Mouse (Mus musculus): ENCODE measurements at regions not wholly inside any gene's neighbourhood (a gene's known extent, or its start where the extent isn't known, plus 50 kb on each side); places are given as distances from the start of the nearest gene placed in this dataset.

DNA sequence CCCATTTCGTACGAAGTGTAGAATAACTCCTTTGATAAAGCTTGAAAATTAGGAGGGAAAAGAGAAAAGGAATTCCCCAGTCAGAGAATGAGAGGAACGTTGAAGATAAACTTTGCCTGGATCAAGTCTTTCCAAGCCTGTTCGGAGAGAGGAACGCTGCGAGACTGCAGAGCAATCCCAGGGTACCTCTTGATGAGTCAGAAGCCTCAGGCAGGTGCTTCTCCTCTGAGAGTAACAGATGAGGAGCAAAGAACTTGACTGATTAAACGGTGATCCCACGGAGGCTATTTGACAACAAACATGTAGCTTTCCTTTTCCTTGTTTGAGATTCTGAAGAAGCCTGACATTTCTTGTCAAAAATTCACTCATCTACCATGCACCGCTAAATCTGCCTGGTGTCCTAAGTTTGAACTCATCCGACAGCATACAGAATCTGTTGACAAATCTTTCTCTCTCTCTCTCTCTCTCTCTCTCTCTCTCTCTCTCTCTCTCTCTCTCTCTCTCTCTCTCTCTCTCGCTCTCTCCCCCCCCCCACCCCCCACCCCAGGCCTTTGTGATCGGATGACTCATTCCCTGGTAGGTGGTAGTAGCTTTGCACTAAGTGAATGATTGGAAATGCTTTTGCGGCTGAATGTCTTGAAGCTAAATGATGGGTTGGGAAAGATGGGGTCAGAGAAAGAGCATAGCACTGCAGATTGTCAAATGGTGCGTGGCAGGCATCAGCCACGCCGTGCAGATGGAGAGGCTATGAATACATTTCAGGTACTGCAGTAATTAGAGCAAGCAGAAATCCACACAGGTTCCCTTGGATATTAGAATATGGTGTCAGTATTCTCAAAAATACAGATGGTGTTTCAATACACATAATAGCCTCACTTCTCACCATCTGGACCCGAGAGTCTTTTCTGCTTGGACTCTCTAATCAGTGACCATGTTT is 496.1 kb upstream of the Atp2b1 start:
- 83% methylated on average over 16 of the region's 17 CpGs for WGBS
- Histone ChIP-seq H3K27me3 (replicated peaks; ENCODE audit: low read depth, poor library complexity, severe bottlenecking) (no peaks in the 10 kb centered on the region), H3K36me3 (replicated peaks) (no peaks in the 10 kb centered on the region), H3K4me3 (no peak overlapping the region), H3K4me1 (no peaks in the 10 kb centered on the region), H3K9me3 (no peaks in the 10 kb centered on the region), H3K27ac (replicated peaks) (no peak overlapping the region)
- no peak for DNase-seq (ENCODE audit: low spot score)

DNA sequence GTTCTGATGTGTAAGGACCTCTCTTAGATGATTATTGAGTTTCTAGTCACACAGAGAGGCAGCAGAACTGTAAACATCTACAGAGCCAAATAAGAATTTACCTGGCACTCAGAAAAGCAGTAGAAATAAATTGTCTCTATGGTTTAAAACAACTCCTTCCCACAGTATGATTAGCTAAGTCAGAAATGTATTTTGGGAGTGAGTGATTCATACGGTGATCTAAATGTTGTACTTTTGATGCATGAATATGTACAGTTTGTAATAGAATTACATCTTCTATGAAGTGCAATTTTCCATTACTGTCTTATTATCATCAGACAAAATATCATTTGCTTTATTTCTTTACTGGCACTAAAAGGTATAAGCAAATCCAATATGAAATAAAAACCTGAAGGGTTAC is 489.8 kb upstream of the Atp2b1 start:
- no peaks in the 10 kb centered on the region for H3K27me3 ChIP-seq (replicated peaks; ENCODE audit: low read depth, poor library complexity, severe bottlenecking)

GRCm38 (mm10) chr10:98434974-98435373 is 479.2 kb upstream of the Atp2b1 start:
- H3K27me3 ChIP-seq (replicated peaks; ENCODE audit: low read depth, poor library complexity, severe bottlenecking) = no peaks in the 10 kb centered on the region
- no peaks in the 10 kb centered on the region for H3K4me1 ChIP-seq
- WGBS = 93% methylated on average over 3 of the region's 3 CpGs
- H3K4me3 ChIP-seq = no peak overlapping the region
- H3K27ac ChIP-seq (replicated peaks) = no peak overlapping the region
- no peak for DNase-seq (ENCODE audit: low spot score)
- no peaks in the 10 kb centered on the region for H3K9me3 ChIP-seq
- H3K36me3 ChIP-seq (replicated peaks) = no peaks in the 10 kb centered on the region

More for the DNA sequence above, 489.8 kb upstream of the Atp2b1 start:
- Histone ChIP-seq H3K4me1 (no peaks in the 10 kb centered on the region), H3K4me3 (no peak overlapping the region), H3K36me3 (replicated peaks) (no peaks in the 10 kb centered on the region), H3K9me3 (no peaks in the 10 kb centered on the region), H3K27ac (replicated peaks) (no peak overlapping the region)
- no peak for DNase-seq (ENCODE audit: low spot score)
- WGBS = 94% methylated on average over 1 of the region's 1 CpGs

- 88% methylated on average over 2 of the region's 2 CpGs for WGBS
- DNase-seq (ENCODE audit: low spot score) = no peak
- Histone ChIP-seq H3K27me3 (replicated peaks; ENCODE audit: low read depth, poor library complexity, severe bottlenecking) (no peaks in the 10 kb centered on the region), H3K4me1 (no peaks in the 10 kb centered on the region), H3K36me3 (replicated peaks) (no peaks in the 10 kb centered on the region), H3K27ac (replicated peaks) (no peak overlapping the region), H3K9me3 (no peaks in the 10 kb centered on the region), H3K4me3 (no peak overlapping the region)
Measured at GRCm38 (mm10) chr10:98461538-98461937, 452.7 kb upstream of the Atp2b1 start.

GRCm38 (mm10) chr10:98474581-98474980 is 439.6 kb upstream of the Atp2b1 start:
- no peaks in the 10 kb centered on the region for H3K4me1 ChIP-seq
- H3K27ac ChIP-seq (replicated peaks) = no peak overlapping the region
- no peaks in the 10 kb centered on the region for H3K9me3 ChIP-seq
- no peak overlapping the region for H3K4me3 ChIP-seq
- no peak for DNase-seq (ENCODE audit: low spot score)
- 89% methylated on average over 3 of the region's 3 CpGs for WGBS
- H3K36me3 ChIP-seq (replicated peaks) = no peaks in the 10 kb centered on the region
- no peaks in the 10 kb centered on the region for H3K27me3 ChIP-seq (replicated peaks; ENCODE audit: low read depth, poor library complexity, severe bottlenecking)

- no peaks in the 10 kb centered on the region for H3K36me3 ChIP-seq (replicated peaks)
- no peak overlapping the region for H3K27ac ChIP-seq (replicated peaks)
- no peaks in the 10 kb centered on the region for H3K27me3 ChIP-seq (replicated peaks; ENCODE audit: low read depth, poor library complexity, severe bottlenecking)
- H3K4me1 ChIP-seq = peaks cover 7% of the 10 kb centered on the region; the same call in 1 of the 2 replicates
- peak; percentile 18 for DNase-seq (ENCODE audit: low spot score)
- 0 out of 2 replicates have a peak, but pooled peaks cover 3% of the 10 kb centered on the region for H3K9me3 ChIP-seq
- 73% methylated on average over 20 of the region's 20 CpGs for WGBS
- H3K4me3 ChIP-seq = no peak overlapping the region
Measured at GRCm38 (mm10) chr10:98485751-98486681, 428.2 kb upstream of the Atp2b1 start.

DNA sequence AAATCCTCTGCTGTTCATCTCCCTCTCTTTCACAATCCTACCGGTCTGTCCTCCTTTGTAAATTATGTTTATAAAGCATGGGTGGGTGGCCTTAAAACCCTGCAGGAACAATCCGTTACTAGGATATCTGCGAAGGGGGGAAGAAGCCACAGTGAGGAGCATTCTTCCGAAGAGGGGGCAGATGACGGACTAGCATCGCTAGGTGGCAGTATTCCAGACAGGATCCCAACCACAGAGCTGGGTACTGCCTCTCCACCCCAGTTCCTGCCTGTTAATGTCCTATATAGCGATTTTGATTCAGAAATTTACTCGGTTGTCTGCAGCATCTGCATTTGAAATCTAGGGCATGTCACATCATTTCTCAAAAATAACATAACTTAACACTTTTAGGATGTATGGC is 419.9 kb upstream of the Atp2b1 start:
- H3K9me3 ChIP-seq = no peaks in the 10 kb centered on the region
- WGBS = 13% methylated on average over 8 of the region's 8 CpGs
- H3K4me3 ChIP-seq = no peak overlapping the region
- H3K27me3 ChIP-seq (replicated peaks; ENCODE audit: low read depth, poor library complexity, severe bottlenecking) = no peaks in the 10 kb centered on the region
- peak; percentile 67 for DNase-seq (ENCODE audit: low spot score)
- H3K4me1 ChIP-seq = no peaks in the 10 kb centered on the region
- H3K27ac ChIP-seq (replicated peaks) = no peak overlapping the region
- no peaks in the 10 kb centered on the region for H3K36me3 ChIP-seq (replicated peaks)

DNA sequence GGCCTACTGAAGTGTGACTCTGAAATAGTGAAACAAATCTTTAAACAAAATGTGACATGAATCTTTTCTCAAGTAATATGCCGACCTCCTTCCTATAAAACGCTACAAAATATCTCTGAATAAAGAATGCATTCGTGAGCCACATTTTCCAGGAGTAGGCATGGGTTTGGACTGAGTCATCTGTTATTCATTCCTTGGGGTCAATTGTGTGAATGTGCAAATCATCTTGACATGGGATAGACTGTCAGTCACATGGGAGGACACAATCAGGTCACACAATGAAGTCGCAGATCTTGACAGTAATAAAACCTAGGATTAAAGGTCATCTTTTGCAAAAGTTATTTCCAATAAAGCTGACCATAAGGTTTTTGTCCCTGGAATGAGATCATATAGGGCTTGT is 418.0 kb upstream of the Atp2b1 start:
- no peak overlapping the region for H3K4me3 ChIP-seq
- WGBS = 74% methylated on average over 4 of the region's 4 CpGs

DNA sequence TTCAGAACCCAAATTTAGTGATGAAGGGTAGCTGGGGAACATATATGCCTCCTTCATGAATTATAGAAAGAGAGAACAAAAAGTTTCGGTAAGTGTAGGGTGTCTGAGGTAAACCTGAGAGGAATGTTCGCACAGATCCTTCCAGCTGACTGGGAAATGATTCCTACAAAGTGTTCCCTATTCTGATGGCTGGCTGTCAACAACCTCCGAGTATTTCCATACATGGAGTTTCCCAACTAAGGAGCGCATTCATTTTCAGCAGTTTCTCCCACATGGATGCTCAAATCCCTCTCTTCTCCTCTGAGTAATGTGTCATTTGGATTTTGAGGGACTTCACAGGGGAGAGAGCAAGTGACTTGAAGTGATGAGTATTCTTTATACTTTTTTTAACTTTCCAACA is 413.9 kb upstream of the Atp2b1 start:
- H3K27me3 ChIP-seq (replicated peaks; ENCODE audit: low read depth, poor library complexity, severe bottlenecking) = no peaks in the 10 kb centered on the region
- 89% methylated on average over 4 of the region's 4 CpGs for WGBS
- no peaks in the 10 kb centered on the region for H3K36me3 ChIP-seq (replicated peaks)
- H3K27ac ChIP-seq (replicated peaks) = no peak overlapping the region
- H3K4me3 ChIP-seq = no peak overlapping the region
- no peaks in the 10 kb centered on the region for H3K4me1 ChIP-seq
- H3K9me3 ChIP-seq = no peaks in the 10 kb centered on the region
- DNase-seq (ENCODE audit: low spot score) = no peak

More for the DNA sequence above, 418.0 kb upstream of the Atp2b1 start:
- H3K27me3 ChIP-seq (replicated peaks; ENCODE audit: low read depth, poor library complexity, severe bottlenecking) = no peaks in the 10 kb centered on the region
- no peaks in the 10 kb centered on the region for H3K36me3 ChIP-seq (replicated peaks)
- no peaks in the 10 kb centered on the region for H3K9me3 ChIP-seq
- no peaks in the 10 kb centered on the region for H3K4me1 ChIP-seq
- H3K27ac ChIP-seq (replicated peaks) = no peak overlapping the region
- no peak for DNase-seq (ENCODE audit: low spot score)

DNA sequence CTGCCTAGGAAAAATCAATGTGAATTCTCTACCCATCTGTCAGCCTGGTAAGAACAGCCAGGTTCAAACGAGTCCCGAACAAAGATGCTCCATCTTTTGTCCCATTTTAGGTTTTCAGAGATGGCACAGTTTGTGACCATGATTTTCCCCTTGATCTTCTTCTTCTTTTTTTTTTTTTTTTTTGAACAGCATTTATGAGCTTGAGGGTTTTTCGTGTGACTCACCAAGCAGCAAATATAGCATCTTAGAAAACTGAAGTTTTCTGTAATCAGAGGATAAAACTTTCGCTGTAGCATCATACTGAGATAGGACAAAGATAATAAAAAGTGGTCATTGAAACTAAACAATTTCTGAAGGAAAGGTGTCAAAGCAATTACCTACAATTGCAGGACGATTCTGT is 412.6 kb upstream of the Atp2b1 start:
- H3K9me3 ChIP-seq = no peaks in the 10 kb centered on the region

GRCm38 (mm10) chr10:98504524-98504923 is 409.7 kb upstream of the Atp2b1 start:
- Histone ChIP-seq H3K9me3 (no peaks in the 10 kb centered on the region), H3K36me3 (replicated peaks) (no peaks in the 10 kb centered on the region), H3K4me3 (no peak overlapping the region), H3K27me3 (replicated peaks; ENCODE audit: low read depth, poor library complexity, severe bottlenecking) (no peaks in the 10 kb centered on the region), H3K27ac (replicated peaks) (no peak overlapping the region), H3K4me1 (peaks cover 6% of the 10 kb centered on the region; the same call in 1 of the 2 replicates)
- no peak for DNase-seq (ENCODE audit: low spot score)
- 90% methylated on average over 3 of the region's 3 CpGs for WGBS

More for the DNA sequence above, 412.6 kb upstream of the Atp2b1 start:
- Histone ChIP-seq H3K27ac (replicated peaks) (no peak overlapping the region), H3K27me3 (replicated peaks; ENCODE audit: low read depth, poor library complexity, severe bottlenecking) (no peaks in the 10 kb centered on the region), H3K4me1 (no peaks in the 10 kb centered on the region), H3K4me3 (no peak overlapping the region), H3K36me3 (replicated peaks) (no peaks in the 10 kb centered on the region)
- DNase-seq (ENCODE audit: low spot score) = no peak
- 85% methylated on average over 5 of the region's 5 CpGs for WGBS

DNA sequence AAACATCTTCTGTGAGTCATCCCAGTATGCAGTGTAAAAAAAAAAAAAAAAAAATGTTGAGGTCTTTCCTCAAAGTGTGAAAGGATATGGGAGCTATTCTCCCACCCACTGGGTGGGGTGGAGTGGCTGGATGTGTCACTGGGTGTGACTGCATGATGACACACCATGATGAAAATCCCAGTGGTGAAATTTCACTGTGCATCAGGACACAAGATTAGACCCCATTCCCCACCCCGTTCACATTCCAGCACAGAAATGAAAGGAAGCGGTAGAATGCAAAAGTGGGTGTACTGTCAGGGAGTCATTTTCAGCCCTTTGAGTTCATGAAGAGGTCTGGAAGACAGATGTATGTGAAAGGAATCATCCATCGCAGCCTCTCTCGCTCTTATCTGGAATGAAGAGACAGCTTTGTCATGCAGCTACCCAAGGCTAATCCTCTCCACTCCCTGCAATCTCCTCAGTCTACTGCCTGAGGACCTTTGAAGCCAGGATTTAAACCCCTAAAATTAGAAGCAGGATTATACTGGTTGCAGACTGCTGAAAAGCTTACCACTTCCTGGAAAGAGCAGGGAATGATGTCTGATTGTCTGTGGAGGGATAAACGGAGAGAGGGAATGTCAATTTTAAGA is 405.6 kb upstream of the Atp2b1 start:
- no peak overlapping the region for H3K27ac ChIP-seq (replicated peaks)
- H3K27me3 ChIP-seq (replicated peaks; ENCODE audit: low read depth, poor library complexity, severe bottlenecking) = no peaks in the 10 kb centered on the region
- 48% methylated on average over 5 of the region's 5 CpGs for WGBS
- H3K4me3 ChIP-seq = no peak overlapping the region
- DNase-seq (ENCODE audit: low spot score) = no peak
- no peaks in the 10 kb centered on the region for H3K9me3 ChIP-seq
- no peaks in the 10 kb centered on the region for H3K36me3 ChIP-seq (replicated peaks)
- H3K4me1 ChIP-seq = peaks cover 6% of the 10 kb centered on the region; the same call in 1 of the 2 replicates

Measured in embryonic facial prominence, embryonic 10.5 days (tissue).